Mouse (Mus musculus) CD4-positive helper T cell, adult 2 months (primary cell): ENCODE data around the gene Slc12a3.
"Not testable (repeated sequence)": the region's sequence is repeated elsewhere in the genome, so short reads cannot be mapped to it uniquely, and the experiment has no call there.

Experiments
- DNase-seq: peaks from one replicate; pipeline ENCODE4 v3.0.0-alpha.2; 2012; ENCODE audit warnings: low read depth, missing footprints, low spot score

The Slc12a3 gene

GRCm38 (mm10) chr8:94399957-94400356 is 71.0 kb downstream of the Slc12a3 start:
- not testable (repeated sequence) for DNase-seq

- peak; percentile 38 for DNase-seq
Observed at GRCm38 (mm10) chr8:94408443-94409080, 79.6 kb downstream of the Slc12a3 start.

- DNase-seq: no peak
Observed at GRCm38 (mm10) chr8:94409523-94409922, 80.5 kb downstream of the Slc12a3 start.

- DNase-seq: no peak
Observed at GRCm38 (mm10) chr8:94412518-94412917, 83.5 kb downstream of the Slc12a3 start.

GRCm38 (mm10) chr8:94413509-94413908 is 84.5 kb downstream of the Slc12a3 start:
- DNase-seq: peak; percentile 85

GRCm38 (mm10) chr8:94415218-94415617 is 86.2 kb downstream of the Slc12a3 start:
- DNase-seq: peak; percentile 42
